Mouse (Mus musculus) E14TG2a.4 (cell line): ENCODE data around the gene Rbms3.

Source experiments
- H3K27me3 ChIP-seq: 2 replicates; pipeline ENCODE4 v1.6.1; 2014; ENCODE audit warnings: low read length, control low read depth; ENCODE audit not compliant: insufficient read depth
- H3K36me3 ChIP-seq: 2 replicates; pipeline ENCODE4 v1.6.1; 2014; ENCODE audit warnings: low read length, control low read depth; ENCODE audit not compliant: insufficient read depth
- H3K4me1 ChIP-seq: replicated peaks from 2 replicates; pipeline ENCODE4 v1.6.1; 2014; ENCODE audit warnings: low read depth, low read length, control low read depth
- H3K4me3 ChIP-seq: replicated peaks from 2 replicates; pipeline ENCODE4 v1.5.1; 2014; ENCODE audit warnings: mild to moderate bottlenecking, low read length
- H3K9me3 ChIP-seq: 2 replicates; pipeline ENCODE4 v1.6.1; 2014; ENCODE audit warnings: low read length, control low read depth
- CTCF ChIP-seq: conservative IDR thresholded peaks from 2 replicates; pipeline ENCODE4 v1.5.1; 2014; ENCODE audit warnings: low read length
- NANOG ChIP-seq: IDR thresholded peaks from 2 replicates; pipeline ENCODE4 v1.6.1; 2014; ENCODE audit warnings: borderline replicate concordance, low read length, mixed read lengths
- POU5F1 ChIP-seq: IDR thresholded peaks from 2 replicates; pipeline ENCODE4 v1.6.1; 2014; ENCODE audit warnings: low read length, borderline replicate concordance

Gene Rbms3

GRCm38 (mm10) chr9:117093551-117093950 lies 536.2 kb downstream of the Rbms3 start:
- Histone ChIP-seq H3K9me3 (no peaks in the 10 kb centered on the region; the same call in 1 of the 2 replicates), H3K4me1 (no peaks in the 10 kb centered on the region), H3K4me3 (no peak overlapping the region), H3K27me3 (no peaks in the 10 kb centered on the region), H3K36me3 (no peaks in the 10 kb centered on the region)
- TF ChIP-seq NANOG (no peak), POU5F1 (no peak), CTCF (no peak)

GRCm38 (mm10) chr9:117092177-117092555 lies 537.5 kb downstream of the Rbms3 start:
- H3K9me3 ChIP-seq, result no peaks in the 10 kb centered on the region; the same call in 1 of the 2 replicates
- TF ChIP-seq POU5F1 (no peak), CTCF (no peak), NANOG (no peak)
- no peaks in the 10 kb centered on the region for H3K4me1 ChIP-seq
- H3K36me3 ChIP-seq, result no peaks in the 10 kb centered on the region
- no peak overlapping the region for H3K4me3 ChIP-seq
- H3K27me3 ChIP-seq, result no peaks in the 10 kb centered on the region

GRCm38 (mm10) chr9:117091253-117092176 lies 538.2 kb downstream of the Rbms3 start:
- Histone ChIP-seq H3K9me3 (no peaks in the 10 kb centered on the region; the same call in 1 of the 2 replicates), H3K4me3 (no peak overlapping the region), H3K27me3 (no peaks in the 10 kb centered on the region), H3K4me1 (no peaks in the 10 kb centered on the region), H3K36me3 (no peaks in the 10 kb centered on the region)
- TF ChIP-seq CTCF, result no peak
- TF ChIP-seq NANOG, result no peak
- no peak for TF ChIP-seq POU5F1

- Histone ChIP-seq H3K9me3 (no peaks in the 10 kb centered on the region; the same call in 1 of the 2 replicates), H3K4me3 (no peak overlapping the region), H3K36me3 (no peaks in the 10 kb centered on the region), H3K4me1 (no peaks in the 10 kb centered on the region), H3K27me3 (no peaks in the 10 kb centered on the region)
- TF ChIP-seq POU5F1, result no peak
- TF ChIP-seq CTCF, result no peak
- no peak for TF ChIP-seq NANOG
Measured at GRCm38 (mm10) chr9:117089409-117090147, 540.1 kb downstream of the Rbms3 start.

- H3K36me3 ChIP-seq, result no peaks in the 10 kb centered on the region
- H3K4me3 ChIP-seq, result no peak overlapping the region
- H3K27me3 ChIP-seq, result no peaks in the 10 kb centered on the region
- no peaks in the 10 kb centered on the region; the same call in 1 of the 2 replicates for H3K9me3 ChIP-seq
- TF ChIP-seq POU5F1, result no peak
- TF ChIP-seq NANOG, result no peak
- TF ChIP-seq CTCF, result no peak
- no peaks in the 10 kb centered on the region for H3K4me1 ChIP-seq
Measured at GRCm38 (mm10) chr9:117088309-117088708, 541.4 kb downstream of the Rbms3 start.

GRCm38 (mm10) chr9:117085706-117086105 lies 544.0 kb downstream of the Rbms3 start:
- no peaks in the 10 kb centered on the region for H3K9me3 ChIP-seq
- H3K4me1 ChIP-seq, result no peaks in the 10 kb centered on the region
- TF ChIP-seq NANOG (no peak), CTCF (no peak), POU5F1 (no peak)
- no peaks in the 10 kb centered on the region for H3K36me3 ChIP-seq
- no peaks in the 10 kb centered on the region for H3K27me3 ChIP-seq
- H3K4me3 ChIP-seq, result no peak overlapping the region

- Histone ChIP-seq H3K36me3 (no peaks in the 10 kb centered on the region), H3K4me3 (no peak overlapping the region), H3K4me1 (no peaks in the 10 kb centered on the region), H3K9me3 (no peaks in the 10 kb centered on the region), H3K27me3 (no peaks in the 10 kb centered on the region)
- TF ChIP-seq POU5F1 (no peak), NANOG (no peak), CTCF (no peak)
Measured at GRCm38 (mm10) chr9:117084471-117084870, 545.2 kb downstream of the Rbms3 start.

- Histone ChIP-seq H3K27me3 (no peaks in the 10 kb centered on the region), H3K36me3 (no peaks in the 10 kb centered on the region), H3K9me3 (no peaks in the 10 kb centered on the region), H3K4me1 (no peaks in the 10 kb centered on the region), H3K4me3 (no peak overlapping the region)
- TF ChIP-seq NANOG, result no peak
- no peak for TF ChIP-seq CTCF
- TF ChIP-seq POU5F1, result no peak
Measured at GRCm38 (mm10) chr9:117079471-117079870, 550.2 kb downstream of the Rbms3 start.

- Histone ChIP-seq H3K4me1 (peaks cover 3% of the 10 kb centered on the region), H3K4me3 (no peak overlapping the region), H3K9me3 (no peaks in the 10 kb centered on the region), H3K36me3 (no peaks in the 10 kb centered on the region), H3K27me3 (no peaks in the 10 kb centered on the region)
- no peak for TF ChIP-seq CTCF
- TF ChIP-seq NANOG, result no peak
- no peak for TF ChIP-seq POU5F1
Measured at GRCm38 (mm10) chr9:117077548-117077947, 552.2 kb downstream of the Rbms3 start.
